Mouse (Mus musculus) thymus, postnatal 14 days (tissue): ENCODE data around the gene Tcf25.

Experiments used
- DNase-seq: peaks from one replicate; pipeline ENCODE4 v3.0.0; 2021

The Tcf25 gene

GRCm38 (mm10) chr8:123373403-123374238, at the start of gene Tcf25:
Gene Tcf25, plus strand, starts transcription at chr8:123373753.
- DNase-seq: peak; percentile 96

- no peak for DNase-seq
Measured at GRCm38 (mm10) chr8:123328552-123328951, 45.0 kb upstream of the Tcf25 start.

- no peak for DNase-seq
Measured at GRCm38 (mm10) chr8:123329350-123329749, 44.2 kb upstream of the Tcf25 start.

DNA sequence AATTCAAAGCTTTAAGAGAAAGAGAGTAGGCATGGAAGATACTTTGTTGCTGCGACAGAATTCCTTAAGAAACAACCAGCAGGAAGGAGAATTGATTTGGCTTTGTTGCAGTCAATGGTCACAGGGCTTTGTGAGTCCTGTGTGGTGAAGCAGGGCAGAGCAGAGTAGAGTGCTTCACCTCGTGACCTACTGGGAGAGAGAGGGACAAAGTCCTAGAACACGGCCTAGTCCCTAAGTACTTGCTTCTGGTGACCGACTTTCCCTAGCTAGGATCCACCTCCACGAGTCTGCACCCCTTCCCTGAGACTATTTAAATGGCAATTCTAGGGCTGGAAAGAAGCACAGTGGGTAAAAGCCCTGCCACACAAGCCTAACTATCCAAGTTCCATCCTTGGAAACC, 43.6 kb upstream of the Tcf25 start:
- no peak for DNase-seq

GRCm38 (mm10) chr8:123330701-123331100, 42.9 kb upstream of the Tcf25 start:
- no peak for DNase-seq

DNA sequence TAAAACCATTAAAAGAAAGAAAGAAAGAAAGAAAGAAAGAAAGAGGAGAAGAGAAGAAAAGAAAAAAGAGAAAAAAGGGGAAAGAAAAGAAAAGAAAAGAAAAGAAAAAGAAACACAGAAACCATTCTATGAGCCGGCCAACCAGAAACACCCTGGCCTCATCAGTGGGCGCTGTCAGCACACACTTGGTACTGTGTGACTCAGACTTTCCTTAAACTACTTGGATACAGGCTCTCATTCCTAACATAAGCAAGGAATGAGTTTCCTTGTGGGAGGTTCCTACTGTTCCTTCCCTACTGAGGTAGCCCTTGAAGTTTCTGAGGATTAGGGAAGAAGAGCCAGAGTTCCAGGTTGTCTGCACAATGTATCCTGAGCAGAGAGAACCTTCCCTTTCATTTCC, 42.3 kb upstream of the Tcf25 start:
- no peak for DNase-seq

DNA sequence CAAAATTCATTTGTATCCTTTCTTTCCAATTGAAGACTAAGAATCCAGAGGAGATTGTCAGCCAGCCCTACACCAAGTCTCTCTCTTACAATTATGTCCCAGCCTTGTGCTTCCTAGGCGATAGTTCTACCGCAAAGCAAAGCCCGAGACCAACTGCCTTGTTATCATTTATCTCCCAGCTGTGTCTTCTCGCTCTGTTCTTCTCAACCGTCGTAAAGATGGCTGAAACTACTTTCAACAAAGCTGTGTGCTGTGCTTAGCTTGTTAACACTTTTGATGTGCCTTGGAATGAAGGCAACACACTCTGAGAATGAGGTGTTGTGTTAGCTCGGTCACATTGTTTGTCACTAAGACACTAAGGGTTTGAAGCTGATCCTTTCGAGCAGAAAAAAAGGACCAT, 41.7 kb upstream of the Tcf25 start:
- no peak for DNase-seq

DNA sequence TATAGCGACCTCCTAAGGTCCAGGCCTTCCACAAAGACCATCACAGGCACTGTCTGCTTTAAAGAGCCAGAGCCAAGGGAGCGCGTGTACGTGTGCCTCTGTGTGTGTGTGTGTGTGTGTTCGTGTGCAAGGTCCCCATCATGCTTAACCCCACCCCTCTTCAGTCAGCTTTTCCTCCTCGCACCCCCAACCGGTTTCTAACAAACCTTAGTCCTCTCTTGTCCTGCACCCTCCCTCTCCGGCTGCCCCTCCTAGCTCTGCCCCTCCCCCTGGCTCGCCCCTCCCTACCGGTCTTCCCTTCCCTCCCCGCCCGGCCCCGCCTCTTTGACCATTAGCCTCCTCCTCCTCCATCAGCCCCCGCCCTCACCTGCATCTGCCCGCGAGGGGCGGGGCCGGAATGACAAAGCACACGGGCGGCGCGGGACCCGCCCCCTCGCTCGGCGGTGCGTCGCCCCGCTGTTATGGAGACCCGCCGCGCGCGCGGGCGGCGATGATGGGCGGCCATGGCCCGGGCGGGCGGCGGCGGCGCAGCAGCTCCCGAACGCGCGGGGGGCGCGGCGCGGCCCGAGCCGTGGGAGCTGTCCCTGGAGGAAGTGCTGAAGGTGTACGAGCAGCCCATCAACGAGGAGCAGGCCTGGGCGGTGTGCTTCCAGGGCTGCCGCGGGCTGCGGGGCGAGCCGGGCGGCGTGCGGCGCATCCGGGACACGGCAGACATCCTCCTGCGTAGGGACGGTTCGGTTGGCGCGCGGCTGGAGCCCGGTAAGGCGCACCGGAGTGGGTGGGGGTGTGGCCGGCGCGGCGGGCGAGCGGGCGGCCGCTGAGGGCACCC, 41.1 kb upstream of the Tcf25 start, which contains the start of gene Spire2:
TSS of gene Spire2 (plus strand) at position 452 of the 829 bp plus-strand sequence.
- DNase-seq: peak; percentile 91

DNA sequence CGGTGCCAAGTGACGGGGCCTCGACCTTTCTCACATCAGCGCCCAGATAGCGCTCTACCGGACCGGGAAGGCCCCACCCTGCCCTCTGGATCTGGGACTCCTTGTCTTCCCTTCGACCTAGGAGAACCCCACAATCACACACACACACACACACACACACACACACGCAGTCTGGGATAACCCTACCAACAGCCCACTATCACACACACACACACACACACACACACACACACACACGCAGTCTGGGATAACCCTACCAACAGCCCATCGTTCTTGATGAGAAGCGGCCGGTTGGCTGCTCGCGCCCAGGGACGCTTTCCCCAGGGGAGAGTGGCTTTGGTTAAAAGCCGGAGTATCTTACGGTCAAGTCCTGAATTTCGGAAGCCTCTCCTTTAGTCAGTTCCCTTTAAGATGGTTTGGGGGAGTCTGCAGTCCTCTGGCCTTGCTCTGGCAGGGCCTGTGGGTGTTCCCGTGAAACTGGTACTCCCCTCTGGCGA, 40.4 kb upstream of the Tcf25 start:
- no peak for DNase-seq

GRCm38 (mm10) chr8:123333864-123334263, 39.7 kb upstream of the Tcf25 start:
- no peak for DNase-seq

DNA sequence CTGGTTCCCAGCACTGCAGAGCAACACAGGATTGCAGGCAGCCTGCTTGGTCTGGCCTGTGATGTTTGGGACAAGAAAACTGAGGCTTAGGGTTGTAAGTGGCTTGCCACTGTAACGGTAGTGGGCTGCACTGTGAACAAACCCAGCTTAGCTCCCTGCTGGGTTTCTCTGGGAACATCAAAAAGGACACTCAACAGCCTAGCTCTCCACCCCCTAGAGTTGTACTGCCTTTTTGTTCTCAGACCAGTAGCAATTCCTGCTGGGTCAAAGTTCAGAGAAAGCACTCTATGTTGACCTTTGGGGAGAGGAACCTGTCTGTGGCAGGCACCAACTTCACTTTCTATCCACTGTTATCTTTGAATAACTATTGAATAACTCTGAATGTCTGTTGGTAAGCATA, 39.1 kb upstream of the Tcf25 start:
- DNase-seq: no peak

GRCm38 (mm10) chr8:123337475-123337874, 36.1 kb upstream of the Tcf25 start:
- no peak for DNase-seq

GRCm38 (mm10) chr8:123340071-123340470, 33.5 kb upstream of the Tcf25 start:
- DNase-seq: no peak

DNA sequence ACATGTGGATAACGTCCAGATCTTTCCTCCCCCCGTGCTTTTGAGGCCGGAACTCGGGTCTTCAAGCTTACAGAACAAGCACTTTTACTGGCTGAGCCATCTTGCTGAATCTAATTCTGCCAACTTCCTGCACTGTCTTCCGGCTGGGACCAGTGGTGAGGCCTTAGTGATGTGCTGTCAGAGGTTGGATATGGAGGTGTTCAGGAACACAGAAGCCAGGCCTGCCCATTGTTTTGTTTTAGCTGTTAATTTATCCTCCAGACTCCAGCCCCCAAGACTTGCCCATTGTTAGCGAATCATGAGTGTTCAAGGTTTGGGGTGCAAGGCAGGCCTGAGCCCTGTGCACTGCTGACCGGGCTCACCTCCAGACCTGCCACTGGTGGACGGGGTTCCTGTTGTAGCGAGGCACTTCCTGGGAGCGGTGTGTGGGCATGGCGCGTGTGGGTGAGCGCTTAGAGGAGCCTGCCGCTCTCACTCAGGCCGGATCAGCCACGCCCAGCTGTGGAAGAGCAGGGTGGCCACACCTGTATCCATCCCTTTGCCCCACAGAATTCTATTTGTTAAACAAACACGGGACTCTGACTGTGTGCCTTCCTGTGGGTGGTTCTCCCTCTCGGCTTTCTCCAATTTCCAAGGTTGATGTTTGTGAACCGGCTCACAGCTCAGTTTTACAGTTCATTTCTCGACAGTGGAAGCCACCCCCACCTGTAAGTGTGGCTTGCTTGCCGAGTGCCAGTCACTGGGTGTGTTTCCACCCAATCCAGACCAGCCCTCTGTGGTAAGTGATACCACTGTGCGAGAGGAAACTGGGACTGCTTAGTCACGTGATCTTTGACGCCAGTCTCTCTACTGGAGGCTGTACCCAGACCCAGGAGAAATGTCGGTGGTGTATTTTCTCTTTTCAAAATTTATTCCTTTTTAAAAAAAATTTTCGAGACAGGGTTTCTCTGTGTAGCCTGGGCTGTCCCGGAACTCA, 32.2 kb upstream of the Tcf25 start:
- DNase-seq: no peak

- no peak for DNase-seq
Measured at GRCm38 (mm10) chr8:123342253-123342652, 31.3 kb upstream of the Tcf25 start.

DNA sequence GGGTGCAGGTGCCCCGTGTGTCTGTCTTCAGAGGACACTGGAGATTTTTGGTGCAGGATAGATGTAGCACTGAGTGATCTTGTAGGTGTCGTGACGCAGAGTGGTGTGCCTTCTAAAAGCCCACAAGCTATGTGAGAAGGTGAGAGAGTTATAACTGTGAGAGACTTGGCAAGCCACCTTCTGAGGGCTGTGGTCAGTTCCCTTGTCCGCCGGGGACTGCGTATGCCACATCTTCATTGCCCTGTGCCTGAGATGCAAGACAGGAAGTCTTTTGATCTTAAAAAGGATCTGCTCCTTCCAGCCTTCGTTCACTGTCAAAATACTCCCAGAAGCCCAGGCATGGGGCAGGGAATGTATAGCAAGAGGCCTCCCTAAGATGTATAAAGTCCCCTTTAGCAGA, 30.6 kb upstream of the Tcf25 start:
- DNase-seq: no peak

DNA sequence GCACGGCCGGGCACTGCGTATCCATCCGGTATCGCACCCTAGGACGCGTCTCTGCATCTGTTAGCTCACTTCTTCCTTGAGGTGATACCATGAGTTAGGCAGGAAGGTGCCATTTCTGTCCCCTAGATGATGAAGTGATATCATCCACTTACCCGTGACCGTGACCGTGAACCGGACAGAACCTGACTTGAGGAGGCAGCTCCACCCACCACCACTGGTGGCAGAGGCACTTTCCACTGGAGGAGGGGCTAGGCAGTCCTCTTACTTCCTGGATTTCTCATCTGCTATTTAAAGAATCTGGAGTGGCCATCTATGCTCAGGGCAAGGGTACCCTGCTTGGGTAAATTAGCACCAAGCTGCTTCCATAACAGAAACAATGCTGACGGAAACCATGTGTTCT, 30.1 kb upstream of the Tcf25 start:
- DNase-seq: no peak

GRCm38 (mm10) chr8:123345135-123345534, 28.4 kb upstream of the Tcf25 start:
- DNase-seq: no peak

GRCm38 (mm10) chr8:123345856-123346255, 27.7 kb upstream of the Tcf25 start:
- DNase-seq: no peak

GRCm38 (mm10) chr8:123347293-123347692, 26.3 kb upstream of the Tcf25 start:
- no peak for DNase-seq

DNA sequence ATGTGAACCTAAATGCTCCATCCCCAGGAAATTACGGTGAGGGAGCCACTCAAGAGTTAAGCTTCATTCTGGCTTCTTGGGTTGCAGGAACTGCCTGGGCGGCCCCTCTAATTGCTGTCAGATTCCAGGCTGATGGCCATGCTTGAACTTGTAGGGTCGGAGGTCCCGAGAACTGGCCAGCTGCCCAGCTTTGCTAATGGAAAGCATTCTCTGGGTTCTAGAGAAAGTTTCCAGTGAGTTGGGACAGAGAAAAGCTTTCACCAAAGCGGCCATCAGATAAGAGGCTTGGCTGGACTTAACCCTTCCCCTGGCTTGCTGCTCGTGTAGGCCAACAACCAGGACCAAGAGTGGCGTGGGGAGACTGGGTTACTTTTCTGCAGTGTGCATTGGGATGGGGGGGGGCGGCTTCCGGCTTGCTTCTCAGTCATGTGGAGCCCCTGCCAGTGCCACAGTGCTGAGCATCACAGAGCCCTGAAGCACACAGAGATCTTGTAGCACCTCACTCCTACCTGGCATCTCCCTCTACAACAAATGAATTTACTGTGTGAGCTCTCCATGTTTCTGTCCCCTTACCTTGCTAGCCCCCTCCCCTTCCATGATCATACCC, 25.2 kb upstream of the Tcf25 start:
- no peak for DNase-seq

DNA sequence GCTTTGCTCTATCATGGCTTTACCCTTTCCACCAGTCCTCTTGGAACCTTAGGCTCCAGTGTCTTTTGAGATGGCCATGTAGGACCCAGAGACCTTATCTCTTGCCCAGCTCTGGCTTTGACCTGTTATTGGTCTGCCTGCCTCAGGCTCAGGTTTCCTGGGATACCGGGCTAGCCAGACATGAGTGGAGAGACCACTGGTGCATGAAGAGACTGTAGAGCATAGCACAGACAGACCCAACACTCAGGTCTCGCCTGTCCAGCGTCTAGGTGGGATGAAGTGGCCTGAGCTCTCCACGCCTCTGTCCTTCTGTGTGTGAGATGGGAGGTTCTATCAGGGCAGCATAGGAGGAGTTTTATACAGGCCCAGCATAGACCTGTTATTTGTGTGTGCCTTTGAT, 24.5 kb upstream of the Tcf25 start:
- DNase-seq: no peak
